Comparison of ENCODE assay signal across 28 mouse cellular contexts in genomic region chr14:81456396-81456795, GRCm38 (mm10).
"Had no signal": no experiment of that assay in that cellular context is flagged by ENCODE, and none has a peak within 500 bp of the region (broad histone marks: within the 10 kb centered on the region; RNA-seq: fewer than 3 reads in every experiment).

No protein-coding gene starts in this region.

- ATAC-seq: forebrain, embryonic 13.5 days; forebrain, embryonic 14.5 days; forebrain, embryonic 15.5 days; forebrain, embryonic 16.5 days; forebrain, postnatal 0 days had no signal

- H3K9ac ChIP-seq: embryonic facial prominence, embryonic 12.5 days; embryonic facial prominence, embryonic 13.5 days; embryonic facial prominence, embryonic 15.5 days; forebrain, embryonic 12.5 days; forebrain, embryonic 13.5 days; forebrain, embryonic 15.5 days; forebrain, postnatal 0 days had no signal

- H3K27me3 ChIP-seq: embryonic facial prominence, embryonic 12.5 days; embryonic facial prominence, embryonic 13.5 days; embryonic facial prominence, embryonic 15.5 days; forebrain, embryonic 12.5 days; forebrain, embryonic 13.5 days; forebrain, embryonic 15.5 days had no signal

- H3K9me3 ChIP-seq: embryonic facial prominence, embryonic 10.5 days; embryonic facial prominence, embryonic 12.5 days; embryonic facial prominence, embryonic 13.5 days; embryonic facial prominence, embryonic 15.5 days; forebrain, embryonic 10.5 days; forebrain, embryonic 12.5 days; forebrain, embryonic 13.5 days; forebrain, embryonic 15.5 days had no signal

- H3K4me1 ChIP-seq: embryonic facial prominence, embryonic 10.5 days; embryonic facial prominence, embryonic 12.5 days; embryonic facial prominence, embryonic 13.5 days; embryonic facial prominence, embryonic 15.5 days; forebrain, embryonic 10.5 days; forebrain, embryonic 12.5 days; forebrain, embryonic 13.5 days; forebrain, embryonic 15.5 days had no signal

- H3K27ac ChIP-seq: embryonic facial prominence, embryonic 10.5 days; embryonic facial prominence, embryonic 12.5 days; embryonic facial prominence, embryonic 13.5 days; embryonic facial prominence, embryonic 15.5 days; forebrain, embryonic 10.5 days; forebrain, embryonic 12.5 days; forebrain, embryonic 13.5 days; forebrain, embryonic 15.5 days; gastrocnemius, adult 2 months had no signal

- H3K4me3 ChIP-seq: embryonic facial prominence, embryonic 10.5 days; embryonic facial prominence, embryonic 12.5 days; embryonic facial prominence, embryonic 13.5 days; embryonic facial prominence, embryonic 15.5 days; erythroblast, embryonic 14.5 days; forebrain, embryonic 10.5 days; forebrain, embryonic 12.5 days; forebrain, embryonic 13.5 days; forebrain, embryonic 15.5 days; gastrocnemius, adult 2 months had no signal

- H3K36me3 ChIP-seq: embryonic facial prominence, embryonic 10.5 days; embryonic facial prominence, embryonic 12.5 days; embryonic facial prominence, embryonic 13.5 days; embryonic facial prominence, embryonic 15.5 days; forebrain, embryonic 10.5 days; forebrain, embryonic 12.5 days; forebrain, embryonic 15.5 days had no signal

- DNase-seq: cerebellum, adult 2 months; cerebellum, adult 8-10 months; cerebellum, adult 9-10 months; cerebellum, adult 9-11 months; cerebellum, postnatal 10 days; cerebellum, postnatal 14 days; cerebellum, postnatal 25 days; cerebellum, postnatal 36 days; embryo, embryonic 11 days; forebrain, postnatal 0 days; gastrocnemius, adult 2 months; gastrocnemius, postnatal 10 days; gastrocnemius, postnatal 14 days; gastrocnemius, postnatal 25 days; gastrocnemius, postnatal 36 days; heart, adult 11 months; heart, adult 18-20 months had no signal

- H3K4me2 ChIP-seq: embryonic facial prominence, embryonic 12.5 days; embryonic facial prominence, embryonic 13.5 days; embryonic facial prominence, embryonic 15.5 days; forebrain, embryonic 12.5 days; forebrain, embryonic 13.5 days; forebrain, embryonic 15.5 days had no signal
